11 mouse cellular contexts compared by ENCODE assay signal in genomic region chr10:108395229-108395628, GRCm38 (mm10).
"Had no signal": no experiment of that assay in that cellular context is flagged by ENCODE, and none has a peak within 500 bp of the region (broad histone marks: within the 10 kb centered on the region; RNA-seq: fewer than 3 reads in every experiment).

No protein-coding gene starts in this region.

- H3K9me3 ChIP-seq: limb, embryonic 15.5 days; midbrain, embryonic 15.5 days; neural tube, embryonic 13.5 days; stomach, embryonic 15.5 days had no signal

- DNase-seq: kidney, adult 18-20 months; kidney, postnatal 10 days; kidney, postnatal 4 days; lung, adult 18-20 months; right cerebral cortex, postnatal 14 days; thymus, postnatal 36 days had no signal

- H3K4me3 ChIP-seq: left cerebral cortex, adult 2 months; limb, embryonic 15.5 days; midbrain, embryonic 15.5 days; neural tube, embryonic 13.5 days; stomach, embryonic 15.5 days had no signal

- H3K27me3 ChIP-seq: limb, embryonic 15.5 days; midbrain, embryonic 15.5 days; neural tube, embryonic 13.5 days; stomach, embryonic 15.5 days had no signal

- H3K4me1 ChIP-seq: limb, embryonic 15.5 days; midbrain, embryonic 15.5 days; stomach, embryonic 15.5 days had no signal

- H3K27ac ChIP-seq: left cerebral cortex, adult 2 months; limb, embryonic 15.5 days; midbrain, embryonic 15.5 days; neural tube, embryonic 13.5 days; stomach, embryonic 15.5 days had no signal

- ATAC-seq: midbrain, embryonic 15.5 days had no signal

- H3K36me3 ChIP-seq: limb, embryonic 15.5 days; midbrain, embryonic 15.5 days; neural tube, embryonic 13.5 days; stomach, embryonic 15.5 days had no signal

- H3K9ac ChIP-seq: limb, embryonic 15.5 days; midbrain, embryonic 15.5 days; neural tube, embryonic 13.5 days; stomach, embryonic 15.5 days had no signal

- H3K4me2 ChIP-seq: limb, embryonic 15.5 days; midbrain, embryonic 15.5 days; neural tube, embryonic 13.5 days; stomach, embryonic 15.5 days had no signal
